Mouse (Mus musculus) kidney, adult 2 months (tissue): ENCODE data around the gene Mpp4. TPM values are rescaled to one million over a fixed set of nuclear protein-coding genes. Genes with fewer than 3 reads are reported as not detected.

Experiments
- DNase-seq: peaks from one replicate; pipeline ENCODE4 v3.0.0; 2021
- H3K27ac ChIP-seq: fragments of 200-500 bp; 2 replicates; pipeline ENCODE4 v1.5.1; 2012; ENCODE audit warnings: low read depth, low read length, control low read depth, inconsistent platforms; ENCODE audit not compliant: insufficient read depth
- H3K27me3 ChIP-seq: fragments of 200-500 bp; replicated peaks from 2 replicates; pipeline ENCODE4 v1.6.1; 2012; ENCODE audit warnings: mild to moderate bottlenecking, moderate library complexity, low read length, inconsistent platforms; ENCODE audit not compliant: control insufficient read depth, insufficient read depth
- H3K36me3 ChIP-seq: fragments of 200-500 bp; 2 replicates; pipeline ENCODE4 v1.6.1; 2012; ENCODE audit warnings: mild to moderate bottlenecking, moderate library complexity, low read length, inconsistent platforms; ENCODE audit not compliant: control insufficient read depth, insufficient read depth
- H3K4me1 ChIP-seq: fragments of 200-500 bp; 2 replicates; pipeline ENCODE4 v1.6.1; 2011; ENCODE audit warnings: low read length; ENCODE audit not compliant: control insufficient read depth, insufficient read depth
- H3K4me3 ChIP-seq: fragments of 200-500 bp; 2 replicates; pipeline ENCODE4 v1.5.1; 2011; ENCODE audit warnings: mild to moderate bottlenecking, low read depth, low read length, control low read depth; ENCODE audit not compliant: insufficient read depth
- CTCF ChIP-seq: fragments of 200-500 bp; conservative IDR thresholded peaks from 2 replicates; pipeline ENCODE4 v1.5.1; 2011; ENCODE audit warnings: low read depth, mild to moderate bottlenecking, control low read depth, low read length, moderate library complexity, mixed read lengths; ENCODE audit not compliant: insufficient read depth, insufficient read length
- POLR2A ChIP-seq: fragments of 200-500 bp; IDR thresholded peaks from one replicate; pipeline ENCODE4 v1.6.1; 2011; ENCODE audit warnings: low read depth, low read length, control low read depth
- WGBS: fragments of 180-500 bp; shearing (Covaris S2); methylation state at CpG from one replicate; pipeline ENCODE4 v1.1.7; 2018; 5-methylcytosine and 5-hydroxymethylcytosine counted together
- polyA plus RNA-seq: library from polyadenylated mRNA; depleted of rRNA; stranded (reverse); fragments of >200 nt; gene quantifications from 2 replicates; pipeline ENCODE4 v1.2.3, GENCODE M21; 2012; rRNA removed

Mpp4 gene
- polyA plus RNA-seq: 2.6 TPM in 2 replicates

- no peak for DNase-seq
- no peak for TF ChIP-seq CTCF
- TF ChIP-seq POLR2A: no peak
- no peaks in the 10 kb centered on the region for H3K27me3 ChIP-seq
- H3K4me1 ChIP-seq: peaks cover 22% of the 10 kb centered on the region; the same call in 1 of the 2 replicates
- H3K27ac ChIP-seq: peak within 1 kb of the TSS; percentile 53; the same call in 1 of the 2 replicates
- WGBS: 77% methylated on average over 12 of the region's 12 CpGs
- no peak within 1 kb of the TSS for H3K4me3 ChIP-seq
- peaks cover 2% of the 10 kb centered on the region; the same call in 1 of the 2 replicates for H3K36me3 ChIP-seq
Observed at GRCm38 (mm10) chr1:59163030-59163461, at the start of gene Mpp4. Gene Mpp4 (minus strand): TSS chr1:59163389.

- H3K36me3 ChIP-seq: peaks cover 2% of the 10 kb centered on the region
- TF ChIP-seq CTCF (no peak), POLR2A (no peak)
- H3K27ac ChIP-seq: no peak overlapping the region
- DNase-seq: peak; percentile 32
- no peak overlapping the region for H3K4me3 ChIP-seq
- no peaks in the 10 kb centered on the region for H3K27me3 ChIP-seq
- WGBS: no CpG with 5 or more reads among the region's 1 CpGs
- peaks cover 5% of the 10 kb centered on the region; the same call in 1 of the 2 replicates for H3K4me1 ChIP-seq
Observed at GRCm38 (mm10) chr1:59212951-59213350, 49.8 kb upstream of the Mpp4 start.

GRCm38 (mm10) chr1:59212076-59212779 lies 49.0 kb upstream of the Mpp4 start:
- WGBS: 39% methylated on average over 5 of the region's 5 CpGs
- H3K27ac ChIP-seq: peak overlapping the region; percentile 41; the same call in 1 of the 2 replicates
- DNase-seq: peak; percentile 82

GRCm38 (mm10) chr1:59211651-59212050 lies 48.5 kb upstream of the Mpp4 start:
- WGBS: 43% methylated on average over 4 of the region's 4 CpGs
- peaks cover 5% of the 10 kb centered on the region; the same call in 1 of the 2 replicates for H3K4me1 ChIP-seq
- TF ChIP-seq POLR2A (no peak), CTCF (no peak)
- peaks cover 2% of the 10 kb centered on the region for H3K36me3 ChIP-seq
- no peaks in the 10 kb centered on the region for H3K27me3 ChIP-seq
- H3K4me3 ChIP-seq: no peak overlapping the region
- peak; percentile 82 for DNase-seq
- peak overlapping the region; percentile 81 for H3K27ac ChIP-seq

More at GRCm38 (mm10) chr1:59212076-59212779, 49.0 kb upstream of the Mpp4 start:
- TF ChIP-seq POLR2A (no peak), CTCF (no peak)
- H3K27me3 ChIP-seq: no peaks in the 10 kb centered on the region
- H3K4me1 ChIP-seq: peaks cover 5% of the 10 kb centered on the region; the same call in 1 of the 2 replicates
- no peak overlapping the region for H3K4me3 ChIP-seq
- peaks cover 2% of the 10 kb centered on the region for H3K36me3 ChIP-seq

- H3K27ac ChIP-seq: no peak overlapping the region
- 65% methylated on average over 1 of the region's 1 CpGs for WGBS
- H3K36me3 ChIP-seq: no peaks in the 10 kb centered on the region; the same call in 1 of the 2 replicates
- TF ChIP-seq CTCF (no peak), POLR2A (no peak)
- no peak overlapping the region for H3K4me3 ChIP-seq
- no peaks in the 10 kb centered on the region for H3K27me3 ChIP-seq
- peaks cover 5% of the 10 kb centered on the region; the same call in 1 of the 2 replicates for H3K4me1 ChIP-seq
- no peak for DNase-seq
Observed at GRCm38 (mm10) chr1:59208331-59208730, 45.1 kb upstream of the Mpp4 start.

GRCm38 (mm10) chr1:59204489-59204888 lies 41.3 kb upstream of the Mpp4 start:
- TF ChIP-seq POLR2A (no peak), CTCF (no peak)
- no peak for DNase-seq
- 95% methylated on average over 1 of the region's 1 CpGs for WGBS
- Histone ChIP-seq H3K4me3 (no peak overlapping the region), H3K27ac (no peak overlapping the region), H3K4me1 (no peaks in the 10 kb centered on the region), H3K36me3 (no peaks in the 10 kb centered on the region; the same call in 1 of the 2 replicates), H3K27me3 (no peaks in the 10 kb centered on the region)

GRCm38 (mm10) chr1:59202367-59202766 lies 39.2 kb upstream of the Mpp4 start:
- no peak for TF ChIP-seq POLR2A
- TF ChIP-seq CTCF: no peak
- no peak for DNase-seq
- peaks cover 3% of the 10 kb centered on the region for H3K36me3 ChIP-seq
- H3K4me1 ChIP-seq: no peaks in the 10 kb centered on the region
- no peaks in the 10 kb centered on the region for H3K27me3 ChIP-seq
- H3K4me3 ChIP-seq: no peak overlapping the region
- H3K27ac ChIP-seq: no peak overlapping the region
- WGBS: 86% methylated on average over 10 of the region's 10 CpGs
